ENCODE assay signal across 9 mouse cellular contexts in the genomic region with DNA sequence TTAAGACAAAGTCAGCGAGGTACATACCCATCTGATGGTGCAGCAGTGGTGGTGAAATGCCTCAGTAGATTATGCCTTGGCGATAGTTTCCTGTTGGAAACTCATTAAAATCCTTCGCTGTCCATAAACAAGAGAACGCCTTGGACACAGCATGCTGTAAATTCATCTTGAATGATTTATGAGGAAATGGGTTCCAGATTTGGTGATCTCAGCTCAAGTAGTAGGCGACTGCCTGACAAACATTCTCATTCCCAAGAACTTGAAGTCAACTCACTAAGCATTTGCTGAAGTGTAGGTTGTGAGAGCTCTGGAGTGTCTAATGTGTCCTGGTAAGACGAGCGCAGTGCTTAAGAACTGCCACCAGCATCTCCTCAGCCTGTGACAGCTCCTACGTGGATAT.
"Had no signal": no experiment of that assay in that cellular context is flagged by ENCODE, and none has a peak within 500 bp of the region (broad histone marks: within the 10 kb centered on the region; RNA-seq: fewer than 3 reads in every experiment).

No protein-coding gene starts in this region.

- H3K9me3 ChIP-seq: midbrain, embryonic 12.5 days had no signal

- DNase-seq: kidney, postnatal 25 days; lung, adult 18-20 months; spleen, adult 18-20 months; thymus, adult 18-20 months; thymus, postnatal 14 days had no signal

- H3K9ac ChIP-seq: liver, embryonic 14.5 days; midbrain, embryonic 12.5 days had no signal

- H3K27me3 ChIP-seq: midbrain, embryonic 12.5 days had no signal

- ATAC-seq: midbrain, embryonic 16.5 days had no signal

- H3K27ac ChIP-seq: left cerebral cortex, adult 2 months; liver, embryonic 14.5 days; midbrain, embryonic 12.5 days had no signal

- H3K4me3 ChIP-seq: left cerebral cortex, adult 2 months; midbrain, embryonic 12.5 days had no signal

- H3K4me2 ChIP-seq: midbrain, embryonic 12.5 days had no signal
